Mouse (Mus musculus) lung, postnatal 0 days (tissue): ENCODE measurements at regions not wholly inside any gene's neighbourhood (a gene's known extent, or its start where the extent isn't known, plus 50 kb on each side); places are given as distances from the start of the nearest gene placed in this dataset.

Source experiments
- ATAC-seq: fragments of 200-750 bp; cut with Nextera tagmentation; 2 replicates; pipeline ENCODE4 v1.8.0; 2017; ENCODE audit warnings: moderate library complexity
- DNase-seq: peaks from one replicate; pipeline ENCODE4 v3.0.0-alpha.2; 2016; ENCODE audit warnings: low spot score
- H3K27ac ChIP-seq: fragments of 300-500 bp; sonication (generic); 2 replicates; pipeline ENCODE4 v1.5.1; 2014; ENCODE audit warnings: antibody characterized with exemption, mild to moderate bottlenecking, low read length, mixed read lengths
- H3K27me3 ChIP-seq: fragments of 300-500 bp; sonication (generic); replicated peaks from 2 replicates; pipeline ENCODE4 v1.6.1; 2014; ENCODE audit warnings: low read length, mixed read lengths; ENCODE audit not compliant: insufficient read depth
- H3K36me3 ChIP-seq: fragments of 300-500 bp; sonication (generic); 2 replicates; pipeline ENCODE4 v1.6.1; 2014; ENCODE audit warnings: low read length, mixed read lengths; ENCODE audit not compliant: insufficient read depth
- H3K4me1 ChIP-seq: fragments of 300-500 bp; sonication (generic); 2 replicates; pipeline ENCODE4 v1.6.1; 2014; ENCODE audit warnings: antibody characterized with exemption, low read depth, low read length, mixed read lengths; ENCODE audit not compliant: insufficient read depth
- H3K4me2 ChIP-seq: fragments of 300-500 bp; sonication (generic); replicated peaks from 2 replicates; pipeline ENCODE4 v1.6.1; 2014; ENCODE audit warnings: low read depth, mild to moderate bottlenecking, low read length, moderate library complexity, mixed read lengths
- H3K4me3 ChIP-seq: fragments of 300-500 bp; sonication (generic); 2 replicates; pipeline ENCODE4 v1.5.1; 2014; ENCODE audit warnings: low read depth, low read length
- H3K9ac ChIP-seq: fragments of 300-500 bp; sonication (generic); replicated peaks from 2 replicates; pipeline ENCODE4 v1.6.1; 2014; ENCODE audit warnings: low read depth, mild to moderate bottlenecking
- H3K9me3 ChIP-seq: fragments of 300-500 bp; sonication (generic); 2 replicates; pipeline ENCODE4 v1.6.1; 2016; ENCODE audit warnings: low read length, mixed read lengths
- CTCF ChIP-seq: IDR thresholded peaks from 2 replicates; pipeline ENCODE4 v1.5.1; 2016; ENCODE audit warnings: antibody characterized with exemption, mild to moderate bottlenecking
- EP300 ChIP-seq: IDR thresholded peaks from 2 replicates; pipeline ENCODE4 v1.6.1; 2016; ENCODE audit warnings: antibody characterized with exemption, mild to moderate bottlenecking, control low read depth
- WGBS: fragments of 180-500 bp; shearing (Covaris S2); extraction: QIAGEN DNeasy Blood & Tissue Kit; methylation state at CpG from one replicate; pipeline ENCODE4 v1.1.7; 2014; 5-methylcytosine and 5-hydroxymethylcytosine counted together

GRCm38 (mm10) chr9:24878384-24879174, 104.5 kb upstream of the Tbx20 start:
- no peaks in the 10 kb centered on the region for H3K9me3 ChIP-seq
- no peaks in the 10 kb centered on the region for H3K27me3 ChIP-seq
- no peak overlapping the region for H3K4me2 ChIP-seq
- DNase-seq (no peak), ATAC-seq (no peak)
- no peak overlapping the region for H3K9ac ChIP-seq
- no peaks in the 10 kb centered on the region for H3K36me3 ChIP-seq
- WGBS = 71% methylated on average over 8 of the region's 8 CpGs
- H3K27ac ChIP-seq = no peak overlapping the region
- no peaks in the 10 kb centered on the region for H3K4me1 ChIP-seq
- no peak overlapping the region for H3K4me3 ChIP-seq
- TF ChIP-seq CTCF (no peak), EP300 (no peak)

DNA sequence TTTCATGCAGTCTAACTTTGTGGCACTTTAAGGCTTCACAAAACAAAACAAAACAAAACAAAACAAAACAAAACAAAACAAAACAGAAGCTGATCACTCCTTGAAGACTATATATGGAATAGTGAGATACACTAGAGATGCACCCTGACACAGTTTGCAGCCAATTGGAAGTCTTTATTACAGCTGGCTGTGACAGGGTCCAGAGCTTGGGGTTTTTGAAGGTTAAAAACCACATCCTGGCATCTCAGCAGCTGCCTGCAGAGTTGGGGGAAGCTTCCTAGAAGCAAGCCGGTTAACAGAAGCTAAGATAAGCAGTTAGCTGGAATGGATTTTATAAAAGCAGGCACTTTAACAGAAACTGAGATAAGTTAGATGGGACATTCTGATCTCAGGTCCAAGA, 105.6 kb upstream of the Tbx20 start:
- TF ChIP-seq CTCF = no peak
- no peak for TF ChIP-seq EP300
- Histone ChIP-seq H3K4me1 (no peaks in the 10 kb centered on the region), H3K4me3 (no peak overlapping the region), H3K27ac (no peak overlapping the region), H3K9ac (no peak overlapping the region), H3K27me3 (no peaks in the 10 kb centered on the region), H3K9me3 (no peaks in the 10 kb centered on the region), H3K4me2 (no peak overlapping the region), H3K36me3 (no peaks in the 10 kb centered on the region)
- WGBS = 53% methylated on average over 1 of the region's 1 CpGs
- DNase-seq = no peak
- ATAC-seq = no peak

GRCm38 (mm10) chr9:24884011-24884410, 109.9 kb upstream of the Tbx20 start:
- Histone ChIP-seq H3K4me3 (no peak overlapping the region), H3K4me2 (no peak overlapping the region), H3K27ac (no peak overlapping the region), H3K4me1 (no peaks in the 10 kb centered on the region), H3K36me3 (no peaks in the 10 kb centered on the region), H3K9me3 (no peaks in the 10 kb centered on the region), H3K27me3 (no peaks in the 10 kb centered on the region), H3K9ac (no peak overlapping the region)
- 45% methylated on average over 3 of the region's 3 CpGs for WGBS
- ATAC-seq (no peak), DNase-seq (no peak)
- TF ChIP-seq CTCF (no peak), EP300 (no peak)

DNA sequence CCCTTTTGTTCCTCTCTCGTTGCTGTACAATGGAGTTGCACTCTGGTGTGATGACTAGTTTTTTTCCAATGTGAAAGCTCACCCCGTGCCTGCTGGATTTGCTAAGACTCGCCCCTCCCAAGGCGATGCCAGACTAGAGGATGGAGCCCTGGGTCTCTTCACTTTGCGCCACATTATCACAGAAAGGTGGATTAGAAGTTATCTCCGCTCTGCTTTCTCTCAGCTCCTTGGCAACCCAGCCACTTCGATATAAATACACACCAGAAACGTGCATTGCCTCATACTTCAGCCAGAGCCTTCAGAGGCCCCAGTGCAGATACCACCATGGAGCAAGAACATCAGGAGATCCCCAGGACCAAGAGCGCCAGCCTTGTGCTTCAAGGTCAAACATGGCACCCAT, 114.2 kb upstream of the Tbx20 start:
- no peaks in the 10 kb centered on the region for H3K4me1 ChIP-seq

GRCm38 (mm10) chr9:24896498-24897261, 122.6 kb upstream of the Tbx20 start:
- no peaks in the 10 kb centered on the region for H3K27me3 ChIP-seq
- H3K9me3 ChIP-seq = no peaks in the 10 kb centered on the region
- 38% methylated on average over 13 of the region's 13 CpGs for WGBS
- DNase-seq (peak; percentile 87), ATAC-seq (peak; percentile 95)
- no peaks in the 10 kb centered on the region for H3K4me1 ChIP-seq
- H3K4me3 ChIP-seq = no peak overlapping the region
- TF ChIP-seq CTCF (peak; percentile 5; the same call in 1 of the 2 replicates), EP300 (no peak)
- no peak overlapping the region for H3K27ac ChIP-seq
- H3K4me2 ChIP-seq = no peak overlapping the region
- no peak overlapping the region for H3K9ac ChIP-seq
- no peaks in the 10 kb centered on the region for H3K36me3 ChIP-seq

More for the DNA sequence above, 114.2 kb upstream of the Tbx20 start:
- no peak for TF ChIP-seq EP300
- 72% methylated on average over 9 of the region's 9 CpGs for WGBS
- H3K27me3 ChIP-seq = no peaks in the 10 kb centered on the region
- H3K4me3 ChIP-seq = no peak overlapping the region
- H3K9ac ChIP-seq = no peak overlapping the region
- H3K4me2 ChIP-seq = no peak overlapping the region
- ATAC-seq (no peak), DNase-seq (no peak)
- no peaks in the 10 kb centered on the region for H3K9me3 ChIP-seq
- no peak overlapping the region for H3K27ac ChIP-seq
- no peaks in the 10 kb centered on the region for H3K36me3 ChIP-seq

DNA sequence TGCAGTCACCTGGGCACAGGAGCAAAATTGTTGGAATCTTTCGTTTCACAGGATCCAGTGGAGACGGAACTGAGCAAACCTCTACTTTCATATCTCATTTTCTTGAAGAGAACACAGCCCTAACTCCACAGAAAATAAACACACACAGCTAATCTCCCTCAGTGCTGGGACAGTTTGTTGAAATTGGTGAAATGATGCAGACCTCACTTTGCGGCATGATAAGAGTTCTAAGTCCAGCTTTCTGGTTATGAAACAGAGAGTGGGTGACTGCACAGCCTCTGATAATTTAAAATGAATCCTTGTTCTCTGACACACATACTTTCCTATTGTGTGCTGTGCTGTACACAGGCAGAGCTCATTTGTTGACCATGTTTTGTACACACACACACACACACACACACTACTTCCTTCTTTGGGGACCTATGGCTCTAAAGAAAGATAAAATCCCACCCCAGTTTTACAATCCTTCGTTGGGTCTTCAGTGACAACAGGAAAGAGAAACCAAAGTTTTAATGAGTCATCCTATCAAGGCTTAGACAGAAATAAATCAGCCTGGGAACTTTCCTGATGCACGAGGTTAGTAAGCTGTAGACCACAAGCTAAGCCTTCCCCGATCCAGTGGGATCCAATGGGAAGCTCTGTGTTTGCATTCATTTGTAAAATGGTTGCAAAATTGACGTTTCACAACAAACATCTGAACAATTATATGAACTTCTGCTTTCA, 125.3 kb upstream of the Tbx20 start:
- TF ChIP-seq CTCF (no peak), EP300 (no peak)
- DNase-seq = peak; percentile 47

More for the DNA sequence above, 125.3 kb upstream of the Tbx20 start:
- Histone ChIP-seq H3K36me3 (no peaks in the 10 kb centered on the region), H3K27me3 (no peaks in the 10 kb centered on the region), H3K9ac (no peak overlapping the region), H3K4me2 (no peak overlapping the region), H3K9me3 (no peaks in the 10 kb centered on the region), H3K4me1 (no peaks in the 10 kb centered on the region), H3K27ac (no peak overlapping the region), H3K4me3 (no peak overlapping the region)
- 51% methylated on average over 7 of the region's 7 CpGs for WGBS
- no peak for ATAC-seq
